Mouse (Mus musculus) liver, postnatal 0 days (tissue): ENCODE measurements around the gene Ntm.

Experiments
- CTCF ChIP-seq: sonication (generic); IDR thresholded peaks from 2 replicates; pipeline ENCODE4 v1.5.1; 2016; ENCODE audit warnings: antibody characterized with exemption, low read depth
- EP300 ChIP-seq: IDR thresholded peaks from 2 replicates; pipeline ENCODE4 v1.6.1; 2016; ENCODE audit warnings: antibody characterized with exemption, low read depth, mild to moderate bottlenecking

DNA sequence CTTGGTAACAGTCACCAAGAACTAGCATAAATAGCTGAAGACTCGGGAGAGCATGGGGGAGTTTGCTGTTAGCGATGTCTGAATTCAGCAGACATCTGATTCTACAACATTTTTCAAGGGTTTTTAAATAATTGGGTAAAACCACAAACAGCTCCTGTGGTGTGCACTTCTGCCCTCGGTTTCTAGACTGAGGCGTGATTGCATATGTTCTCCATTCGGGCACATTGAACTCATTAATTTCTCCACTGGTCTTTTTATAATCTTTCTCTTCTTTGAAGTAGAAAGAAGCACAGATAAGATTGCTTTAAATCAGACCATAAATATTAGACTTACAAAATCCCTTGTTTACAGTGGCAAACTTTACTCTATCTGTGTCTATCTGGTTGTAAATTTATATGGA is 862.3 kb downstream of the Ntm start:
- TF ChIP-seq CTCF = no peak
- TF ChIP-seq EP300 = no peak
